Mouse (Mus musculus) embryonic stem cell, embryonic (primary cell): ENCODE measurements around the gene Trim9.

Source experiments
- CTCF ChIA-PET, 4 experiments: fragments of 300-600 bp in 2 of 4; fragments of 350-600 bp in 2 of 4; sonication (Branson Sonifier 250); formaldehyde crosslinking; loops; one replicate each; lab custom pipeline; 2022; ENCODE audit warnings: inconsistent platforms in 2 of 4; lab: Charles Lee
- POLR2A ChIA-PET, 4 experiments: fragments of 300-600 bp in 2 of 4; fragments of 350-600 bp in 2 of 4; sonication (Branson Sonifier 250); formaldehyde crosslinking; loops; one replicate each; lab custom pipeline; 2022; ENCODE audit warnings: antibody characterized with exemption in 4 of 4, inconsistent platforms in 1 of 4; lab: Charles Lee

Gene Trim9

DNA sequence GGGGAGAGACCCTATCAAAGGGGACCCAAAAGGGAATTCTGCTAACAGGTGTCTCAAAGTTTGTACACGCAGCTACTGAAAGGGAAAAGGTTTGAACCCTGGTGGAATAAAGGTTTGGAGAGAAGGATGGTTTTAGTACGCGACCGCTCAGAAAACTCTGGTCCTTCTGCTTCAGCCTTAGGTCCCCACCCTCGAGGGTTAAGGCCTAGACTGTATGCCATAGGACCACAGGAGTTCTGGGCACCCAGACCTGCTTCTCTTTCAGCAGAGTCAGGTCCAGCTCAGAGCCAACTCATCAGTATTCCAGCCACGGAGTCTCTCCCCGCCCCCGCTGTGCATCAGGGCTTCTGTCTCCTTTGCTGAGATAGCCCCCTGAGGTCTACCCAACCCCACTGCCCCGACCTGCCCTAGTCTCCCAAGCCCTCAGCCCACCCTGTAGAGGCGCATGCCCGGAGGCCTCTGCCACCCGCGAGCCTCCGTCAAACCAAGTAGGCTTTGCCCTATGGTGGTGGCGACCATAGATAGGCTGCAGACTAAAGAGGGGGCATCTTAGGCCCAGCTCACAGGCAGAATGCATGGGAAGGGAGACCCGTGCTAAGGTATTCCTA is 1.8 kb downstream of the Trim9 start:
- POLR2A ChIA-PET = interaction anchor here in 1 of 4 experiments (0.7 kb wide), 1 partner anchor 601 kb away, joined by 3 read pairs; no protein-coding TSS in a partner anchor
- CTCF ChIA-PET = interaction anchor here (0.6 to 2.0 kb wide), 5 partner anchors 11 to 565 kb away, joined by 3 to 12 read pairs (median 5); no protein-coding TSS in a partner anchor

DNA sequence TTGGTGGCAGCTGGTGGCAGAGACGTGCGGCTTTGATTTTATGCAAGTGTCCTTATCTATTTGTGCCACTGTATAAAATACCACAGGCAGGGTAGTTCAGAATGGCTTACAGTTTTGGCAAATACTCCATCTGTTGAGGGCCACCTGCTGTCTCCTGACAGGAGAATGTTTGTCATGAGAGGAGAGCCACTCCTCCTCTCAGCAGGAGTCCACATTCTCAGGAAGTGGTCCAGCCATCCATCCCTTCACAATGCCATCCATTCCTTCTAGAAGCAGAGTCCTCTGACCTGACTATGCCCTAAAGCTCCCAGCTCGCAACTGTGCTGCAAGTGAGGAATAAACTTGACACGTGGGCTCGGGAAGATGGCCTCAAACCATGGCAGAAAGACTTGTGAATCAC is 12.2 kb downstream of the Trim9 start:
- POLR2A ChIA-PET = interaction anchor here in 2 of 4 experiments (0.5 to 1.5 kb wide), 2 partner anchors 10 to 13 kb away, joined by 3 to 5 read pairs; partner anchors contain the start of gene Trim9 (in 1 of the 2)
- CTCF ChIA-PET = interaction anchor here in 2 of 4 experiments (0.8 to 1.1 kb wide), 2 partner anchors 11 to 69 kb away, joined by 3 to 8 read pairs; no protein-coding TSS in a partner anchor

DNA sequence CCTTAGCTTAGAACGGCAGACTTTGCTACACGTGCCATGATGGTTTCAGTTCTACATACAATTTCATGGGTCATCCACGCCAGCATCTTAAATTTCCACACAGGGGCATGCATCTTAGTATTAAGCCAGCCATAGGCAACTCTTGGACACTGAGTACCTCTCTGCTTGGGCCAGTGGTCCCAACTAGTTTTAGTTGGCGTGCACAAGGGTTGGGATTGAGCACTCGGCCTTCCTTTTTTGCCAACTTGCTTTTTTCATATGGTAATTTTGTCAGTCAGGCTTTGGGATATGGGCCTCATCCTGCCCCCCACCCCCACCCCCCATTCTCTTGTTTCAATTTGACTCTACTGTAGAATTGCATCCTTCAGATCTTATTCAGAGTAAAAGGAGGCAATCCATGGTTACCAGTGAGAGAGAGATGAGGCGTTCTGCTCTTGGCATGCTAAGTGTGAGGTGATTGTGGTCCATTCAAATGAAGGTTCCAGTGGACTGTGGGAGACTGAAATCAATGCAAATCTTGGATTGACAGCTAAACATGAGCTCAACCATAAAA is 14.1 kb downstream of the Trim9 start:
- CTCF ChIA-PET = interaction anchor here in 2 of 4 experiments (0.5 to 1.6 kb wide), 2 partner anchors 13 to 604 kb away, joined by 3 read pairs; no protein-coding TSS in a partner anchor
- POLR2A ChIA-PET = no interaction called here

DNA sequence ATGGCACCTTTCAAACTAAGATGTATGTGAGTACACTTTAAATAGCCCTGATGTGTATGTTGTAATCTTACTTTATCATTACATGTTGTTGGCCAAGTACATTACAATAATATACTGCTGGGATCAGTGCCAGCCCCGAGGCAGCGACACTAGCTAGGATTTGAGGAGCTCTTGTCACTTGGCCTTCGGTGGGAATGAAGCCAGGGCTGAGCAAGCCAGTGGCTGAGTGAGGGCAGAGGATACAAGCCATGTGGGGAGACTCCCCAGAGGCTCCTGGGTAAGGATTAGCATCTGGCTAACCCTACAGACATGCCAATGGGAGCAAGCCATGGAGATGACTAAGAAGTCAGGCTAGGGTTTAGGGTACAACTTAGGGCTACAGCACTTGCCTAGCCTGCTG is 18.4 kb downstream of the Trim9 start:
- ChIA-PET POLR2A (no interaction called here), CTCF (no interaction called here)

DNA sequence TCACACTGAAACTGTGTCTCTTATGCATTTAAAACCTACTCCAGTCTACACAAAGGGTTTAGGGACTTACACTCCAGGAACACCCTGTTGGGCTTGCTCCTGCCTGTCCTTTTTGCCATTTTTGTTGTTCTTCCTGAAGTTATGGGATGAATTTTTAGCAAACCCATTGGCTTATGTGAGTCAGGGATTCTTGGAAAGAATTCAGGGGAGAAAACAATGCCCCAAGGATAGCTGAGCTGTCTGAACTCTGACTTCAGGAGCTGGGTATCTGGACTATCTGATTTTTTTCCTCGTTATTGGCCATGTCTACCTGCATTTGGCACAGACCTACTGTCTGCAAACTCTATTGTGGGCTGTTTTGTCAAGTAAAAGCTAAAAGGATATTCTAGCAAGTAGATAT is 20.5 kb downstream of the Trim9 start:
- POLR2A ChIA-PET = no interaction called here
- CTCF ChIA-PET = interaction anchor here in 1 of 4 experiments (1.2 kb wide), 1 partner anchor 21 kb away, joined by 3 read pairs; the partner anchor contains the start of gene Trim9

DNA sequence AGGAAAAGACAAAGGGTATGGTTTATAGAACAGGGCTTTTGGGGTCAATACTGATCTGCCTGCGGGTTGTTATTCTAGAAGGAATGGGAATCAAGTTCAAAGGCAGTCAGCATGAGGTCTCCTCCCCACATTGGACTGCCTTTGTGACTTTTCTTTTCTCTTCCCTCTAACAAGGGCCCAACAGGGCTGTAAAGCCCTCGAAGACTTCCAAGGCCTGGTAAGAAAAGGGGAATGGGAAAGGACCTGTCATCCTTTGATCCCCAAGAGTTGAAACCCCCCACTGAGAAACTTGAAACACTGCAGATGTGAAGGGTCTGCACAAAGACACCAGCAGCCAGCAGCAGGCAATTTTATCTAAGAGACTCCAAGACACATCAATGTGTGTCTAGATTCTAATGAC is 21.0 kb downstream of the Trim9 start:
- CTCF ChIA-PET = interaction anchor here in 1 of 4 experiments (1.2 kb wide), 1 partner anchor 21 kb away, joined by 3 read pairs; the partner anchor contains the start of gene Trim9

DNA sequence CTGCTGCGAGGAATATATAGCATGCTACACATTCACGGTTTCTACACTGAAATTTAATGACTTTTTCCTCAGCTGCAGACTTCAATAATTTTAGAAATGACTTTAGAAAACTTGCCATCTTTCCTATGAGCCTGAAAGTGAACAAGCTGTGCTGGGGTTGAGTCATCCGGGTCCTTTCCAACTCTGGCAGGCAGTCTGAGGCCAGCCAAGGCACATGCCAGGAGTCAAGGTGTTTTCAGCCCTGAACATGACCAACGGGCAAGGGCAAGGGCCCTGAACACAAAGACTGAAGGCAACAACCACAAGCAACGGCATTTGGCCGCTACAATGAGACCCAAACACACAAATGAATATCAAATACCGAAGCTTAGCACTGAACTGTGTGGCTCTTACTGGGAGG is 21.6 kb downstream of the Trim9 start:
- CTCF ChIA-PET = no interaction called here
- POLR2A ChIA-PET = interaction anchor here in 2 of 4 experiments (0.6 to 0.7 kb wide), 2 partner anchors 10 to 448 kb away, joined by 3 read pairs; no protein-coding TSS in a partner anchor

More for the DNA sequence above, 21.0 kb downstream of the Trim9 start:
- POLR2A ChIA-PET = interaction anchor here in 2 of 4 experiments (0.6 to 0.7 kb wide), 2 partner anchors 112 to 448 kb away, joined by 3 read pairs; no protein-coding TSS in a partner anchor

DNA sequence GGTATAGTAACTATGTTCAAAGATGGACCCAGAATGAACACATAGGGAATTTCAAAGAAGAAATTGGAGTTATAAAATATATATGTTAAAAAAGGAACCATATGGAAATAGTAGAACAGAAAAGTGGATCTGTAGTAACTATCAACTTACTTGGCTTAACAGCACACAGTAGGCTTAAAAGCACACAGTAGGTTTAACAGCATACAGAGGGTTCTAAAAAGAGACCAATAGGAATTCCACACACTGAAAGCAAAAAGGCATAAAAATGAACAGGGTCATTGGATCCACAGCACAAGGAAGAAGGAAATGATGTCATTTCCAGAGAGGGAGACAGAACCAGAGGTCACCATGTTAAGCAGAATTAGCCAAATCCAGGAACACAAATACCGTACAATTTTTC is 24.6 kb downstream of the Trim9 start:
- CTCF ChIA-PET = no interaction called here
- POLR2A ChIA-PET = no interaction called here

DNA sequence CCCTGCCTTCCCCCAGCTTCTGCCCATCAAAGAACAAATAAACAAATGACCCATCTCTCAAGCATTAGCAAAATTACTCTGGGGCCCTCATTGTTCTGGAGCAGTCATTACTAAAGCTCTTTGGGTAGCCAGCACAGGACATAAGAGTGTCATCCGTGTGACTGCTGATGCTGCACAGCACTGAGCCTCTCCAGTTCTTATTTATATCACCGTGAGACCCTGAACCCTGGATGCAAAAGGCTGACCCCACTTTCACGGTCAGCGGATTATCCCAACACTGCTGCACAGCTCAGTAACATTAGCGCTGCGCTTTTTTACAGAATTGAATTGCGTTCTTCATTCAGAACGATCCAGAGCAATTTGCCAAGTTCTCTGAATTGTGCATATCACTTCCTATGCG is 31.3 kb downstream of the Trim9 start:
- CTCF ChIA-PET = no interaction called here

DNA sequence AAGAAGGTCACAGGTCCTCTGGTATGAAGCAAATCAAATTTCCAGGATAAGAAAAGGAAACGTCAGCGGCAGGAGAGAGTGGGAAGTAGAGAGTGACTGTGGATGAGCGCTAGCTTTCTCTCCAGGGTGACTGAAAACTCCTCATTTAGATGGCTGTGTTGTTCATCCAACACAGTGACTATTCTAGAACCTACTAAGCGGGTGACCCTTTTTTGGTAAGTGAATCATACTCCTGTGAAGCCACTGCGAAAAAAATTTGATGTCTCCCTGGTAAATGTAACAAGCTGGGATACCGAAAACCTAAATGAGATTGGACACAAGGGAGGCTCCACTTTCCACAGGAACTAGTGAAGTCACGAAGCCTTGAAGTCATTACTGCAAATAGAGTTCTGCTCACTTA is 39.5 kb downstream of the Trim9 start:
- ChIA-PET CTCF (no interaction called here), POLR2A (no interaction called here)

More for the DNA sequence above, 31.3 kb downstream of the Trim9 start:
- POLR2A ChIA-PET = no interaction called here

DNA sequence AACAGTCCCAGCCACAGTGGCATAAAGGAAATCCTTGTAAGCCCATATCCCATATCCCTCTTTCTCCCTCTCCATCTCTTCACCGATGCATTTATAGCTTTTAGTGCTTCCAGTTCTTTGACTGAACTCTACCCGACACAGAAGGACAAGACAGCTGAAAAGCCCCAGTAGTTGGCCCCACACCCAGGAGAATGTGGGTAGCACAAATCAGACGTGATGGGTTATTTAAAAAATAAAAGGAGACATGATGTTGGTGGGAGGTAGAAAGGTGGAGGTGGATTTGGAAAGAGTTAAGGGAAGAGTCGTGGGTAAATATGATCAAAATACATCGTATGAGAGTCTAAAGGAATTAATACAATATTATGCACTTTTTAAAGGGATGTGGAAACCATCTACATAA is 40.4 kb downstream of the Trim9 start:
- ChIA-PET CTCF (no interaction called here), POLR2A (no interaction called here)

DNA sequence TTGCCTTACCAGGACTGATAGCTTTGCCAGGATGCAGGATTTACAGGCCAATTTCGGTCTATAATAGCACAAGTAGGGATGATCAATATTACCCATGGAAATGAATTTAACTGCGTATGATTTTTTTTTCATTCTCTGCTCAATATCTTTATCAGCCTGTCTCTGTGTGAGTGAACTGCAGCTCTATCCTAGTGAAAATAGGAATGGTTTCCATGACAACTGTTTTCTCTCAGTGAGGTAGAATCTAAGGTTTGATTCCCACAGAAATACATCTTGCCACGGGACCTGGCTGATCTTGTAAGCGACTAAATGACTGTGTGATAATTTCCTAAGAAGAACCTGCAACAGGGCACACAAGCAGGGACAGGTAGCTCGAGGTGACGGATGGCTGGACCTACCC is 43.4 kb downstream of the Trim9 start:
- POLR2A ChIA-PET = interaction anchor here in 2 of 4 experiments (0.5 to 1.3 kb wide), 3 partner anchors 14 to 232 kb away, joined by 3 read pairs; no protein-coding TSS in a partner anchor
- CTCF ChIA-PET = no interaction called here

DNA sequence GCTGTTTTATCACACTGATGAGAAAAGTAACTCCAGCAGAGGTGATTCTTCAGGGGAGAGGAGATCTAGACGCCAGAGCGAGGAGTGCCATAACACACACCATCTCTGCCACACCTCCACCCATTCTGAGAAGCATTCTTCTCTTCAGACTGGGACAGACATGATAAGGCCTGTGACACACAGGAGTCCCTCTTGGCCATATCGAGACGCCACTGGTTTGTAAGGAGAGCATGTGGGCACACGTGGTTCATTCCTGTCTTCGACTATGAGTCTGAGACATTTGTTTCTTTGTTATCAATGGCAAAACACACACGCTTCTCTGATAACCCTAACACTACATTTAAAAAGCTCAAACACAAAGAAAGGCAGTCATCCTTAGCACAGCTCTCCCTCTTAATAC is 43.9 kb downstream of the Trim9 start:
- ChIA-PET CTCF (no interaction called here), POLR2A (interaction anchor here in 2 of 4 experiments (0.5 to 1.3 kb wide), 3 partner anchors 13 to 232 kb away, joined by 3 read pairs; no protein-coding TSS in a partner anchor)

DNA sequence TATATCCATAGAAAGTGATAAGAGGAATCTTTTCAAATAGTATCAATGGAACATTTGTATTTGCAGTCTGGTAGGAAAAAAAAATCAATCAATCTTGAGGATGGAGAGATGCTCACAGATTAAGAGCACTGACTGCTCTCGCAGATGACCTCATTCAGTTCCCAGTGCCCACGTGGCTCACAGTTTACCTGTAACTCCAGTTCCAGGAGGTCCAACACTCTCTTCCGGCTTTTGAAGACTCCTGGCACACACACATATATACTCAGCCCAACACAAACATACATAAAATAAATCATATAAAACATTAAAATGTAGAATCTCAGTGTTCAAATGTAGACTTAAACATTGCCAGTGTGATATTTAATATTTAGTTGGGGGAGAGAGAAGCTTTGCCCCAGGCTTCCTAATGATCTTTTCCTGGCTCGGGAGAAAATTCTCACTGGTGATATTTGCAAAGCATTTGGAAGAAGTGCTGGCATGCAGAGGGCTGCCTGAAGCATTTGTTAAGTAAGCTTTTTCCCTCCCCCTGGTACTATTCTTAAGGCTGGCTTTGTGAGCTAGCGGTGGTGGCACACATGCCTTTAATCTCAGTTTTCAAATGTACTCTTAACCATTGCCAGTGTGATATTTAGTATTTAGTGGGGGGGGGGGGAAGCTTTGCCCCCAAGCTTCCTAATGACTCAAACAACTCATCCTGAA is 45.2 kb downstream of the Trim9 start:
- POLR2A ChIA-PET = interaction anchor here in 2 of 4 experiments (0.6 kb wide), 2 partner anchors 15 to 16 kb away, joined by 3 to 5 read pairs; no protein-coding TSS in a partner anchor
- CTCF ChIA-PET = no interaction called here

DNA sequence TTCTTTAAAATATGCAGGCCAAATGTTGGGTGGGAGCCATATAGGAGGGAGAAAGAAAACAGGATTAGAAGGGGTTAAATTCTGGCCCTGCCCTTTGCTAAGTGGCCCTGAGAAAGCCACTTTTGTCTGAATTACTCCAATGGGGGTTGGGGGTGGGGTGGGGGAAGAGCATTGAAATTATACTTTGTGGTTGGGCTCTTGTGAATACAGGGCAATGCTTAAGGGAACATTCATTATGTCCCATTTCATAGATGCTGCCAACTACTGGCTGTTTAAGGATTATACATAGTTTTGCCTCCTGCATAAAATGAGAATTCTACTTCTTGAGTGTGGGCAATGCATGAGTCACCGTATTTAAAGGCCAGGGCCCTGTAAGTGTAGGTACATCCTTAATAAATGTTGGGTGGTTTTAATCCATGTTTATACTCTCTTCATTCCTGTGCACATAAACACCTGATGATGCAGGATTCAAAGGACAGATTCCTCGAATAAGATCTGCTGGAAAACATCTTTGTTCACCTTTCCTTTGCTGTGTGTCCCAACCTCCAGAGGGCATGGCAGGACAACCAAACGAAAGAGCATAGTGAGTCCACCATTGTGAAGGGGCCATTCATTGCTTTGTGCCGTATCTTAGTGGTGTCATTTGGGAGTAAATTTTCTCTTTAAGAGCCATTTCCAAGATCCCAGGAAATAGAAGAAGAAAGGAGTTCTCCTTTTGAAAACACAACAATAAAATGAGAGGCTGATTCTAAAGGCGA is 53.3 kb downstream of the Trim9 start:
- CTCF ChIA-PET = no interaction called here
- POLR2A ChIA-PET = no interaction called here

DNA sequence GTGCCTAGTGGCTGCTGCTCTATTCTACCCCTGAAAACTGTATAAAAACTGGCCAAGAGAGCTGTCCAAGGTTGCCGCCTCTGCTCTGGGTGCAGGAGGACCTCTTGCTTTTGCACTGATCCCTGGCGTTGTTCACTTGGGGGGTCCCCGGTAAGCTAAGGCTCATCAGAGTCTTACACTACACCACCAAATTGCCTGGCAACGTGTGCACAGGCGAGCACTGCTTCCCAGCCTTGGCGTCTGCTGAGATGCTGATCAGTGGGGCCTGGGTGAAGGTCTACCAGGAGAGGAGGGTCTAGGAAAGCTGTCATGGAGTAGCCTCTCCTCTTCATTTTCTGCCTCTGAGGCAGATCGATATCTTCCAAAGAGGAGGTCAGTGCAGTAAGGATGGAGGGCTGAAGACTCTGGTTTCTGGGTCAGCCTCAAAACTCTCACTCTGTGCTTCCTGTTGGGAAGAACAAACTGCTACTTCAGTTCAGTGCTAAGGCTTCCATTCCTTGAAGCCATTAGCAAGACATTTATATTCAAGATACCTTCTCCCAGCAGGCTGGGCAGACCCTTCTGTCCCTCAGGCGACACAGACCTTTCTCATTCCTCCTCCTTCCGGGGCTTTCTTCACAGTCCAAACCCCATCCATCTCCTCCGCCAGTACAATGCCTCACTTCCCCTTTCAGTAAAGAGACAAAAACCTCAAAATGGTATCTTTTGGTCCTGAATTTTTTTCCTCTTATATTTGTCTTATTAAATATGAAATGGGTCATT is 54.1 kb downstream of the Trim9 start:
- POLR2A ChIA-PET = no interaction called here
- CTCF ChIA-PET = no interaction called here

DNA sequence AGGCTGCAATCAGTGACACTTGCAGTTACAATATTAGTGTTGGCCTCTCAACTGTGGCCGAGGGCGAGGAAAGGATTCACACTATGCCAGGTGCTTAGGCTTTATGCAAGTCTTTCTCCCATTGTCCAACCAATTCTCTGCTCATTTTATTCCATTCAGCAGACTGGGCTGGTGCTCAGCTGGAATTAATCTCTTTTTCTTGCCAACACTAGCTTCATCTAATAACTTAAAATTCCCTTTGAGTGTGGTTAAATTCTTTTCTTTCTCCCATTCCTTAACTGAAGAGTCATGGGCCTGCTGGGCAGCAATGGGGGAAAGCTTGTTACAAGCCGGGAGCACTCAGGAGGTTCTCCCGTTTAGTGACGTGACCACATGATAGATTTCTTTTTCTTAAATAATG is 61.9 kb downstream of the Trim9 start:
- POLR2A ChIA-PET = interaction anchor here in 1 of 4 experiments (1.1 kb wide), 1 partner anchor 28 kb away, joined by 3 read pairs; no protein-coding TSS in a partner anchor

DNA sequence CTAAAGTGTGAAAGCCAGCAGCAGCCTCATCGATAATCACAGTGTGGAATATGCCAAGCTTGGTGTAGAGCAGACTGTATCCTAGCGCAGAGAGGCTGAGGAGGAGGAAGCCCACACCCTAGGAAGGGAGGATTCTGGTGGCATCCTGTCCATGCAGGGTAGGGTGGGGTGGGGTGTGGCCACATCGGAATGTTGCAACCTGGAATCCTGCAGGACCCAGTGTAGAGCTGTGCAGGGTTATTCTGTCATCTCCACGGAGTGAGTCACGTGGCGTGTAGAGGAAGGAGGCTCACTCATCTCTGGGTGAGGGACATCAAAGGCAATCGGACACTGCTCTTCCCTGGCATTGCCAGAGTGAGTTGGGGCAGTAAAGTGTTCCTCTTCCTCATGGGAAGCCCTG is 62.4 kb downstream of the Trim9 start:
- ChIA-PET CTCF (interaction anchor here in 1 of 4 experiments (0.6 kb wide), 1 partner anchor 202 kb away, joined by 3 read pairs; no protein-coding TSS in a partner anchor), POLR2A (interaction anchor here in 2 of 4 experiments (0.6 to 1.1 kb wide), 2 partner anchors 29 to 499 kb away, joined by 3 to 4 read pairs; no protein-coding TSS in a partner anchor)

More for the DNA sequence above, 61.9 kb downstream of the Trim9 start:
- CTCF ChIA-PET = interaction anchor here in 1 of 4 experiments (0.5 to 0.6 kb wide), 2 partner anchors 158 to 202 kb away, joined by 3 read pairs; no protein-coding TSS in a partner anchor
